Mouse (Mus musculus): ENCODE data around the gene Map7.
A peak's percentile ranks its signal among the peaks of the same experiment; 100 is the strongest.

The Map7 gene

DNA sequence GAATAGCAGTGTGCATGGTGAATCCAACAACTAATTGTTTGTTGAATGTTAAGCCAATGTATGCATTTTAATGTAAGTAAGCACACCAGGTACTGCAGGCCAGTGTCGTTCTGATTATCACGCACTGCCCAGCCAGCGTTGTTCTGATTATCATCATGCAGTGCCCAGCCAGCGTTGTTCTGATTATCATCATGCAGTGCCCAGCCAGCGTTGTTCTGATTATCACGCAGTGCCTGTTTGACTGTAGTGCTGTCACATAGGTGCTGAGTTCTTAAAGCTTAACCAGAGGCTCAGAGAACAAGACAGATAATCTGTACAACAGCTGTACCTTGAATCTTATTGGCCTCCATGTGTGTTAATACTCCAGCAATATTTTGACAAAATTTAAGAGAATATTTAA, 88.0 kb downstream of the Map7 start:
- DNase-seq = no peak

DNA sequence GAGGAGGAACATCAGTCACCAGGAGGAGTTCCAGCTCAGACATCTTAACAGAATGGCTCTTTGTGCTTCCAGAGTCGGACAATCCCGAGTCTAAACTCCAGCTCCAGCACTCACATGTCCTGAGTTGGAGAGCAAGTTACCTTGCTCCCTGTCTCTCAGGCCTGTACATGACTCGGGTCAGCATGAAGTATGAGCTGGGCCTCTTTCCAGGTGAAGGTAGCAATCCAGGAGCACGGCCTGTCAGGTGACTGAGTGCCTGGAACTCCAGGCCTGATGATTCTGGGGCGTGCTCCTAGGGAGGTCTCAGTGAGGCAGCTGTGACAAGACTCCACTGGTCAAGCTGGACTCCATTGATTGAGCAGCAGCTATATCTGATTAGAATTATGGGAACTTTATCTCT, 90.0 kb downstream of the Map7 start:
- DNase-seq = no peak

DNA sequence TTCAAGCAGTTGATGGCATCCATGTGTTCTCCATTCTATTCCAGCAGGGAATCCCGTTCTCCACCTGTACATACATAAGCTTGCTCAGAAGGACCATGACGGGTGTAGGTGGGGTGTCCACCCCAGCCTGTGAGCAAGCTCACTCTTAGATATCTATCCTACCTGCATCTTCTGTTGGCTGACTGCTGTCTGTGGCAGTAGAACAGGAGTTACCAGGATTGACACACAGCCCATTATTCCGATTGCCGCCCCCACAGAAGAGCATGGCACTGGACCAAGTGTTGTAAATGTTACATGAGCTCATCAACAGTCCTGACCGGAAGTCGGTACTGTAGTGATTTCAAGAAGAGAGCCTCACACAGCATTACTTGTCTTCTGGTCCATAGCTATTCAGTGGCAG, 92.6 kb downstream of the Map7 start:
- peak; percentile 14 for DNase-seq

DNA sequence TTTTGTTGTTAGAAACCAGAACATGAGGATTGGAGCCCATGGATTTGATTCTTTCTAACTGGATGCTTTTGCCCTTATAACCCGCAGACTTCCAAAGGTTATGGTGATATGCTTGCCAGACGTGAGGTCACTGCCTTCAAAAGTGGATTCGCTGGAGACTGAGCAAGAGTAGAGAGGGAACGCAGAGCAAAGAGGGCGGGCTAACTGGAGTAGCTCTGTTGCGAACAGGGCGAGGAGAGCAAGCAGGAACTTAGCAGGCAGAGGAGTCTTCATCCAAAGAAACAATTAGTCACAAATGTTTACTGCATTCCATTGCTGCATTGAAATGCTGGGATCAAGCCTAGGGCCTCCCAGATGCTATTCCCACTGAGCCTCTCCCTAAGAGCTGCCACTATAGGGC, 95.0 kb downstream of the Map7 start:
- no peak for DNase-seq

DNA sequence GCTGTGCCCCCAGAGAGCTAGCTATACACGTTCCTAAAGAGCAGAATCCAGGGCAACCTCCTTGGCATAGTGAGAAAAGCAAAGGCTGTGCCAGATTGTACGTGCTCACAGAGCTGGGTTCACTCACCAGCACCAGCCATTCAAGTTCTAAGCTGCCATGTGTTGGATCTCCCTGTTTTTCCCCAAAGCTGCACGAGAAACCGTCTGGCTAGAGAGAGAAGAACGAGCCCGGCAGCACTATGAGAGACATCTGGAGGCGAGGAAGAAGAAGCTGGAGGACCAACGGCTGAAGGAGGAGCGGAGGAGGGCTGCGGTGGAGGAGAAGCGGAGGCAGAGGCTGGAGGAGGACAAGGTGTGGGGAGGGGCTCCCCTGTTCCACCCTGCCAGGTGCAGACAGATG, 96.8 kb downstream of the Map7 start:
- peak; percentile 18 for DNase-seq

DNA sequence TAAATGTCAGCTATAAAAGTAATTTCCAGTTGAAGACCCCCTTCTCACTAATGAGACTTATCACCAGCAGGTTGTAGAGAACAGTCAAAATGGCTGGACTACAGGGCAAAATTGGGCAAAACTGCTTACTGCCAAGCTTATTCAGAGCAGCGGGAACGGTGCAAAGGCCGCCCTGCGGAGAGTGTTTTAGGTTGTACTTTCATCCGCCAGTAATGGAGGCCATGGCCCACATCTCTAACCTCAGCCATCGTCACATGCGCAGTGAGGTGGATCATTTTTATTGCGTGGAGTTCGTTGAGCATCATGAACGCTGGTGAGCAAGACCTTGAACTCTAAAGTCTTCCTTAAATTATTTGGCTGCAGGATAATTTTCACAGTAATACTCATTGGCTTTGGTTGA, 100.8 kb downstream of the Map7 start:
- no peak for DNase-seq

DNA sequence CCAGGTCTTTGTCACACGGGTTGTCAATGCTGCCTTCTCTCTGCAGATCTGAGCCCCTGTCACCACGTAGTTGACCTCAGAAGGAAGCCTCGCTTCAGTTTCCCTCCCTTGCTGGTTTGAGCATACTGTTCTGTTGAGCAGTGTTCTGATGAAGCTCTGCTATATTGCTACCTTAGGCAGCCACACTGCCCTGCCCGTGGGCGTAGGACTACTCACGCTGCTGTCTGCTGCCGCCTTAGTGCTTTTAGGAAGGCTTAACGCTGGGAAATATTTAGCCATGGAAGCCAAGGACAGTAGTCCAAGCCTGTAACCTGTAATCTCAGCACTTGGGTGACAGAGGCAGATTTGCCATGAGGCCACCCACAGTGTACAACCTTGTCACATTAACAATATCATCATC, 107.3 kb downstream of the Map7 start:
- peak; percentile 25 for DNase-seq

DNA sequence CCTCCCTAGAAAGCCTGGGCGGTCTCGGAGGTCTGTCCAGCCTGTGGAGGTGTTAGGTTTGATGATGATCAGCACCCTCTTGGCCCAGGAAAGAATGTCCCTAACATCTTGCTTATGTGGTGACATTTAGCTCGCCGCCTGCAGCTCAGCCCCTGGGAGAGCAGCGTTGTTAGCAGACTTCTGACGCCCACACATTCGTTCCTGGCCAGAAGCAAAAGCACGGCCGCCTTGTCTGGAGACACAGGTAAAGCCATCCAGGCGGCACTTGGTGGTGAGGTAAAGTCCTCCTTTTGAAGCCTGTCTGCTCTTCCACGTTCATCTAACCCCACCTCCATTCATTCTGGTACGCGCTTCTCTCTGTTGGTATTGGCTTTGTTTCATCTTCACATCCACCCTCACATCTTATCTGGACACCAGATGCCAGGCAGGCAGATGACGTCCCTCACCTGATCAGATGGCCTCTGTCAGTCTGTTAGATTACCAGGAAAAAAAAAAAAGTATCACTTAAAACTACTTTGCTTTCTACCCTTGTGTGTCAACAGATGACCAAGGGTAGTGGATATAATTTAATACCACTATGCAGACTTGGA, 108.9 kb downstream of the Map7 start:
- DNase-seq = peak; percentile 26

DNA sequence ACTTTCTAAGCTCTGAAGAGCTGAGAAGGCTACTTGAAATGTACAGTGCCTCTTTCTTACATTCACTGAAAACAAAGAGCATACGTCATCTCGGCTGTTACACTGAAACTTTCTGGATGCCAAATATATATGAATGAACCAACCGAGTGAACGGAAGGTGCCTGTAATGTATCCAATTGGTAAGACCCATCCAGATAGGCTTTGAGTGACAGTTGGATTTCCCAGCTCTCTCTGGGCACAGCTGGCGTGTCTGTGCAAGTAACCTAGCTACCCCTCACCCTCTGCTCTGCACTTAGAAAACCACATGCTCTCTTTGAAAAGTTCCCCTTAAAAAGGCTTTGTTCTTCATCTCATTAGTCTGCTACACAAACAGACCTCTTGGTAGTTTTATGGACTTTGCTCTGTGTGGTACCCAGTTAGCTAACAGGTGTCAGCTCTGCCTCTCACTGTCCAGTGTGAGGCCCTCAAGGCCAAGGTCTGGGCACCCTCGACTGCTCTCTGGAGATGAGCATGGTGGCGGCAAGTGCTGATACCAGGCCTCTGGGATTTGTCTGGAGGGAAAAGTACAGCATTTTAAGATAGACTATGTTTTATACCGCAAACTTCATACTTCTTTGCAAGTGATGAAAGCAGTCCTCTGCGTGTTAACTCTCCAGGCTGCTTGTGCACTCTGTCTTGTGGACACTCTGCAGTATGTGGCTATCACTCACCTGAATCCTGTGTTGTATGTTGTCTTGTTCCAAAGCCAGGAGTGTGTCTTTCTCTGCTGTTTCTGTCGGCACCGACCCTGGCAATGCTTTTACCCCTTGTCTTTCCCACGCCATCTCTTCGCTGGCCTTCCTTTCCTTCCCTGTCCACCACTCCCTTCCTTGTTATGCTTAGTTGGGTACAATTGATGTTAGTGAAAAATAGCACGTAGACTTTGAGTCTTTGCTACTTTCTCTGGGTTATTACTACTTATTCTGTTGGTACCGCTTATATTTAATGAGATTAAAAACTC, 109.8 kb downstream of the Map7 start:
- DNase-seq = no peak

DNA sequence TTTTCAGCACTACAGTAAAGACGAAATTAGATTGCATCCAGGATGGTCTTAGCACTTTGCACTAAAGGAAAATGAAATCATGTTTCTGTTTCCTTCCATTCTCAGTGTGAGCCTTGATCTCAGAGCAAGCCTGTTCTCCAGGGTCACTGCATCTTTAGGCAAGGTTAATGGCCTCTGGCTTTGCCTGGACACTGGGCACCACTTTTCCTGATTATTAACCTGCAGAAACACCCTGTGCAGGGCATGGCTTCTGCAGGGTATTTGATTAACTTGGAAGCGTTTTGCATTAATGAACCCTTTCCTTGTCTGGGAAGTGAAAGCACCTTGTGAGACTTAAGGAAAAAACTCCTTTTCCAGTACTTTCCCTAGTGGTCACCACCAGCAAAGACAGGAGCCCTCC, 111.2 kb downstream of the Map7 start:
- DNase-seq = no peak

DNA sequence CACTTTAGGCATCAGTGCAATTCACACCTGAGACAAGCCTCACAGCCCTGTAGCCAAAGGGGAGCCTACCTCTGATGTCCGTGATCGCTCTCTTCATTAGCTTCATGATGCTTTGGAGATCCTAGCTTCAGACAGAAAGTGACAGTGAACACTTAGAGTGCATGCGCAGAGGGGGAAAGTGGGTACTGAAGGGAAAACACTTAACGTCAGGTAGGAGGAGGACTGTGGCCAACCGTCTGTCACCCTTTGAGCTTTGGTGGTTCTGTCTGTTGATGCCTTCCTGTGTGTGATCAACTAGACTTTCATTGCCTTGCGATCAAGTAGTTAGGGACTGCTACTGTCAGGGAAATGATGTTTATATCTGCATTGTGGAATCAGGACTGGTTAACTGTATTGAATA, 114.6 kb downstream of the Map7 start:
- DNase-seq = no peak

DNA sequence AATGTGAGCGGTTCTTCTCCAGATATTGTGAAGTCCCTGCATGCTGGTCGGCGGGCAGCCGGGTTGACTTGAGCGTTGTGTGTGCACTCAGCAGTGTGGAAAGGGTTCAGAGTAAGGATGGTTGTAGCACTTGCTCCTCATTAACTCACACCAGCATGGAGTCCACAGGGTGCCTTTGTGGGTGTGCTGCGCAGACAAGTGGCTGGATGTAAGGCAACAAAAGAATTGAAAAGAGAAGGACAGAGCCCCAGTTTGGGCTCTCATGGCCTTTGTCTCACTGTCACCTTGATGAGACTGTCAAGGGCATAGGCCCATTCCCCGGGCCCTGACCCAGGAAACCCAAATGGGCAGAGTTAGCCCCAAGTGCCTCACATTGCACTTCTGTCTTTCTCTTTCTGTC, 116.2 kb downstream of the Map7 start:
- no peak for DNase-seq

DNA sequence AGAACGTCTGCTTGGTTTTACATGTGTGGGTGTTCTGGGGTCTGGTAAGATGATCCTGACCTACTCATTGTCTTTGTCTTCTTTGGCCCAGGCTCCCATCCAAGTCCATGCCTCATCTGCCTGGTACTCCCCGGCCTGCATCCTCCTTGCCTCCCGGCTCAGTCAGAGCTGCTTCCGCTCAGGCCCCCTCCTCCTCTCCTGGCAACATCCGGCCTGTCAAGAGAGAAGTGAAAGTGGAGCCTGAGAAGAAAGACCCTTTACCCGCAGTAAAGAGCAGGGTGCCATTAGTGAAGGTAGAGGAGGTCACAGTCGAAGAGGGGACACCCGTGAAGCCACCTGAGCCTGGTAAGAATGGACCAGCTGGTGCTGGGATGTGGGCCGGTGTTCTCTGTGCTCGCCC, 118.8 kb downstream of the Map7 start:
- no peak for DNase-seq

DNA sequence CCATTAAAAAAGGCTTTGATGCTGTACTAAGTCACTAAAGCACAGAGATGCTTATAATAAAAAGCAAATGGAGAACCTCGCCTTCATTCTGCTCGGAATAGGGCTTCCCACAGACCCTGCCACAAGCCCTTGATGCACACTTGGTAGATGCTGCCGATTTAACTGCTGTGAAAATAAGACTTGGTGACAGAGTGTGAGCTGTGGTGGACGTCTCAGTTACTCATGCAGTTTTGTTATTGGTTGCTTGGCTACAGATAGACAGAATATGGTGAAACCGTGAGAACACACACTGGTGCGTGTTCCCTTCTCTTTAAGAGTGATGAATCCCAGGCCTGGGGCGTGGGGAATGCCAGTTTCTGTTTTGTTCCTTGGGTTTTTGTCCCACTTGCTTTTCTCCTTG, 120.7 kb downstream of the Map7 start:
- DNase-seq = no peak

DNA sequence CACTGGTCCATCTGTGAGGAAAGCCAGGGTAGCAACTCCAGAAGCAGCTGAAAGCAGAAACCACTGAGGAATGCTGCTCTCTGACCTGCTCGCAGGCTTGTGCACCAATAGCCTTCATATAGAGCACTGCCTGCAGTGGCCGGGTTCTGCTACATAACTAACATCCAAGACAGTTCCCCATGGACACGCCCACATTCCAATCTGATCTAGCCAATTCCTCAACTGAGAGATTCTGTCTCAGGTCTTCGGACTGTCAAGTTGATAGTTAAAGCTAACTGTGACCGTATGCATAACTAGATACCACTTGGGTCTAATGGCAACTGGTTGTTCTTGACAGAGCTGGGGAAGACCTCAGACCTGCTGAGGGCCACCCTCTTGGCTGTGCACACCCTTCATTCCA, 124.1 kb downstream of the Map7 start:
- no peak for DNase-seq

DNA sequence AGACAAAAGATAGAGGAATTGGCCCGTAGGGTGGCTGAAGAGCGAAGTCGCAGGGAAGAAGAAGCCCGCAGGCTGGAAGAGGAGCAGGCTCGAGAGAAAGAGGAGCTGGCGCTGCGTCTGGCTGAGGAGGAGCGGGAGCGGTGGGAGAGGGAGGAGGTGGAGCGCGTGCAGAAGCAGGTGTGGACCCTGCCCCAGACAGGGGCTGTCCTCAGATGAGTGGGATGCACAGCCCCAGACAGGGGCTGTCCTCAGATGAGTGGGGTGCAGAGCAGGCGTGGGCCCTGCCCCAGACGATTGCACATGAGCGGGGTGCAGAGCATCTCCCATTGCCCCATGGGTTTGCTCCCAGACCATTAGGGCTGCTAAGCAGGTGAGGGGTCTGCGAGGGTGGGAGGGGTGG, 125.0 kb downstream of the Map7 start:
- DNase-seq = no peak

DNA sequence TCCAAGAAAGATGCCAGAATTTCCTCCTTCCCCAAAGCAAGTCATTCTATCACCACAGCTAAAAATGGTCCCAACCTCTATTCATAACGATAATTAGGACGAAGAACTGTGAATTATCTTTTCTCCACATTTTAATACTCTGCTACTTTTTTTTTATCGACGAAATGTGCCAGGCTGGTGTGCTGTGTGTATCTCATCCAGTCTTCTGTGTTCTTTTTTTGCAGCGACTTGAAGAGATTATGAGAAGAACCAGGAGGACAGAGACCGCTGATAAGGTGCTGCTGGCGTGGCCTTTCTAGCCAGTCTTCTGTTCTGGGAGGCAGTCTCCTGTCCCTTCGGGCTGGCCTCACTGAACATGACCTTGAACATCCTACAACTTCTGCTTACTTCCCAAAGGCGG, 125.8 kb downstream of the Map7 start:
- no peak for DNase-seq

DNA sequence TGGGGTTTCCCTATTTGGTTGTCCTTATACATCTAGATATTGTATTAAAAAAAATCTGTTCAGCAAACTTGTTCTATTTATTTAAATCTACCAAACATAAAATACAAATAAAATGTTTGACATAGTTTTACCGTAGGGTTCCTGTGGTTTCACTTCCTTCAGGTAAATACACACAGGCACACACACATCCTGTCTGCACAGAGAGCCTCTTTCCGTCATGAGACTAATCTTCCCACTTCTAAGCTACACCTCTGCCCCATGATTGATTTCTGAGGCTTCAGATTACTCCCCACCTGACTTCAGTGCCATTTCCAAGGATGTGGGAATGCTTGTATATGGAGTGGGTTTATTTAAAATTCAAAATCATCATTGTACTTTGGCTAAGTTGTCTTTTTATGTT, 133.2 kb downstream of the Map7 start:
- no peak for DNase-seq

DNA sequence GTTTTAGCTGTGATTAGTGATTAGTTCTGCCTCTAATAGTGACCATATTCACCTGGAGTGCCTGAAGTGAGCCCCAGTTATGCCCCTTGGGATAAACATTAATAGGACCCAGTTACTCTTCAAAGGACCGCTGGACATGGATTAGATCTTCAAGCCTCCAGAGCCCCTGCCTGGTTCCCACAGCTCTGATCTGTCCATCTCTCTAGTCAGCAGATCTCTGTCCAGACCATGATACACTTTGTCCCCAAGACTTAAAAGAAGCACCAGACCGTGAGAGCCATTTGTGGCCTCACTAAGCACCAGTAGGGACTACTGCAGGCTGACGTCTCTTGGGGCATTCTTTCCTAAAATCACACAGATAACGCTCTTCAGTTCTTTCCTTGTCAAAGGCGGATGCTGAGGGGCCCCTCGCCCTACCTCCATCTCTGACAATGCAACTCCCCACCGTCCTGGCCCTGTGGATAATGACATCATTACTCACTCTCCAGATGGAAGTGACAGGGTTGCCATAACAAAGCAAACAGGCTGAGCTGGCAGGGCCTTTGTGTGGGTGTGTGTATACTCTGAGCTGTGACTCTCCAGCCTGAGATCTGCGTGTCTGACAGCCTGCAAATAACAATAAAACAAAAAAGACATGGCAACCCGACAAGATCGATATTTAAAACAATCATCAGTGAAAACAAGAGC, 137.2 kb downstream of the Map7 start:
- DNase-seq = peak; percentile 39

DNA sequence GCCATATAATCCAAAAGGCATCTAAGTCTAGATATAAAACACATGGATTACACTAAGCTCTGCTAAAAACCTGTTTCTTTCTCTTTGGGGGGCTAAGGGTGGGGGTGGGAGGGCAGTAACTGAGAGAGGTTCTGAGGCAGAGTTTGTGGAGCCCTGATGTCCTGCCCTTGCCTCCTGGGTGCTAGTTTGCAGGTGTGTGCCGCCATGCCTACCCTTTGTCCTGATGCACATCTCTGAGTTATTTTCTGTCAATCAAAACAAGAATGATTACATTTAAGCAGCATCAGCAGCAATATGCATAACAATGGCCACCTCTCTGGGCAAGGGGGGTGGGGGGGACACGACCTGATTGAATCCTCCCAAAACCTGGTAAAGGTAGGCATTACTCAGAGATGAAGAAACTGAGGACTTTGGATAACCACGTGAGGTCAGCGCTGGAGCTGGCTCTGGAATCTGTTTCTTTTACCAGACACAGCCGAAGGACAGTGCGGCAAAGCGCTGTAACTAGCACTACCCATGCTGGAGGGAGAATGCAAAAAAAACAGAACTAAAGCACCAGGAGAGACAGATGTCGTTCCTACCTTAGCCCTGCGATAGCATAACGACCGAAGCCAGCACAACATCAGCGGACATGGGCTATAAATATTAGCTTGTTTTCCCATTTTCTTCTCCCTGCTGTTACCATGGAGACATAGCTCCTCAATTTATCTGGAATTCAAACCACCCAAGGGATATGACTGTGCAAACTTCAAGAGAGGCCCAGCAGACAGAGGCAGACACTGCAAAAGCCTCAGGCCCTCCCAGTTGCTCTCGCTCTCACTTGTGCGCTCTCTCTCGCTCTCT, 137.9 kb downstream of the Map7 start:
- peak; percentile 27 for DNase-seq

DNA sequence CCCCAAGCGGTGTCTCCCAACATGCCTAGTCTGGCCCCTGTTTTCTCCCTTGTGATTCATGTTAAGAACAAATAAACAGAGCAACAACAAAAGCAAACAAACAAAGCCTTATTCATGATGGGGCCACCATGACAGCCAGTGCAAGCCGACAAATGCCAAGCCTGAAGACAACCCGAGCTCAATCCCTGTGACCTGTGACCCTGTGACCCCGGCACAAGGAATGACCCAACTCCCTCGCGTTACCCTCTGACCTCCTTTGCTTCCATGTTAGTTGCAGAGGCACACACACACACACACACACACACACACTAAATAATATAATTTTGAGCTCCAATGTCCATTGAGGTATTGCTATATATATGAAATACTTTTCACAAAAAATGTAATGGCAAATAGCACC, 139.1 kb downstream of the Map7 start:
- no peak for DNase-seq

DNA sequence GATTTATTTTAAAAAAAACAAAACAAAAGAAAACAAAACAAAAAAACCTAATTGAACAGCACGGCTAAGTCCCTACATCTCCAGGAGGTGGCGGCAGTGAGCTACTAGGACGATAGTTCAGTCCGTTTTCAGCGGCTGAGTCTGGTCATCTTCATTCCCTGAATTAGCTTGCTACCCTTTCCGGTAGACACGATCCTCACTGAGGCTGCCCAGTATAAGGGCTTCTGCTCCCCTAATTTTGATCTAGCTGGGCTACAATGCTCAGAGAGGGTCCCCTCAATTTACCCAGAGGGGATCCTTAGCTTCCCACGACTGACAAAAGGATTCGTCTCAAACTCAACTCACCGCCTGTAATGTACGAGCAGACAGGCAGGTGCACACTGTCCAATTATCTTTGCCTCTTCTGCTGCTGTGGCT, 142.2 kb downstream of the Map7 start:
- DNase-seq = peak; percentile 52

DNA sequence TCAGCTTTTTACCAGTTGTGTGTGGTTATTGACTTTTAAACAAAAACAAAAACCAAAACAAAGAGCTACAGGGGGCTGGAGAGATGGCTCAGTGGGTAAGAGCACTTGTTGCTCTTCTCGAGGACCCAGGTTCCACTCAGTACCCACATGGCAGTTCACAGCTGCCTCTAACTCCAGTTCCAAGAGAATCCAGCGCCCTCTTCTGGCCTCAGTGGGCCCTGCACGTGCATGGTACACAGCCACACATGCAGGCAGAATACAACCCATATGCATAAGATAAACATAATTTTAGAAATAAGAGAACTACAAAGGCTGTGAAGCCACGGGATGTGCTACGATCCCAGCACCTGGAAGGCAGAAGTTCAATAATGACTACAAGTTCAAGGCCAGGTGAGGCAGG, 147.7 kb downstream of the Map7 start:
- DNase-seq = no peak

Measured in right cerebral cortex, postnatal 25 days (tissue).